Mouse (Mus musculus): ENCODE measurements at regions not wholly inside any gene's neighbourhood (a gene's known extent, or its start where the extent isn't known, plus 50 kb on each side); places are given as distances from the start of the nearest gene placed in this dataset.

DNA sequence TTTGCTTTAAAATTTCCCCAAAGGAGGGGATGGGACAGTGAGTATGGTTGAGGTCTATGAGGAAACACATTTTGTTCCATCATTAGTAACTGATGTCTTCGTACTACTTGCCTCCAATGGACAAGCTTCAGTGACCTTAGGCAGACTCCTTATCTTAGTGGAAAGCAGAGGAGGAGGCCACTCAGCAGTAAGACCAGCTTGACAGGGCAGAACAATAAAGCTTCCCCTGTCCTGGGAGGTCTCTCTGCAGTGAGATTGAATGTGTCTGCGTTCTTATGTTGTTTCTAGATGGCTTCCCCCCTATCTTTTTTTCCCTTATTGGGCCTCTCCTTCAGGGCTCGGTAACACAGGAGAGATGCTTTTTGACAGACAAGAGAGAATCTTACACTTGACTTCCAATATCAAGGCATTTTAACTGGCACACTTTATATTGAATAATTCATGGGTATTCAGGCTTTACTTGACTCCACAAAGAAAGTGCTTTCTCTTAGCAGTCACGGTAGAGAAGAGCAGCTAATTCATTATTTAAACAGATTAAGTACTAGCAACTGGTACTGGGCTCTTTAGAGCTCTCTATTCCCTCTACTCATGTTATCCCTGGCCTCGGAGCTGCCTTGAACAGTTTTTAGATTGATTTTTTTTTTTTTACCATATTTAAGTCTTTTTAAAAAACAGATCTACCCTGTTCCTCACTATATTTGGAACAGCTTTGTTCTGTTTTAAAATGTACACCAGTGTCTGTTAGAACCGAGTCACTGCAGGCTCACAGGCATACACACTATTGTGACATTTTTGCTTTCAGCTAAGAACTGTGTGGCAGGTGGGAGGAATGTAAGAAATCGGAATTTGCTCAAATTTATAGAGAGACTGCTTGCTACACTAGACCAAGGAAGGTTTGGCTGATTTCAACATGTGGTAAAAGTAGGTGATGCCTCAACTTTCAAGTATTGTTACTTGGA, 347.2 kb downstream of the Cetn3 start:
- TF ChIP-seq POLR2A (IDR thresholded peaks at IDR 0.05; ENCODE audit: borderline replicate concordance, extremely low read depth, insufficient read depth, insufficient read length, poor library complexity, severe bottlenecking) (no peak), CTCF (IDR thresholded peaks at IDR 0.05; ENCODE audit: borderline replicate concordance, extremely low read depth, insufficient read depth, insufficient read length) (no peak)

Data from brain, embryonic 14.5 days (tissue).